Mouse (Mus musculus) thymus, adult 2 months (tissue): ENCODE measurements at regions not wholly inside any gene's neighbourhood (a gene's known extent, or its start where the extent isn't known, plus 50 kb on each side); places are given as distances from the start of the nearest gene placed in this dataset.

Source experiments
- CTCF ChIP-seq: fragments of 200-500 bp; IDR thresholded peaks from 2 replicates; pipeline ENCODE4 v1.5.1; 2012; ENCODE audit warnings: mild to moderate bottlenecking, control low read depth, low read length, moderate library complexity, borderline replicate concordance; ENCODE audit not compliant: control insufficient read depth, poor library complexity, insufficient read depth; ENCODE audit errors: extremely low read depth
- POLR2A ChIP-seq: fragments of 200-500 bp; IDR thresholded peaks from 2 replicates; pipeline ENCODE4 v1.6.1; 2012; ENCODE audit warnings: mild to moderate bottlenecking, low read length, control low read depth, moderate library complexity; ENCODE audit not compliant: control insufficient read depth, poor library complexity, insufficient read depth; ENCODE audit errors: extremely low read depth

DNA sequence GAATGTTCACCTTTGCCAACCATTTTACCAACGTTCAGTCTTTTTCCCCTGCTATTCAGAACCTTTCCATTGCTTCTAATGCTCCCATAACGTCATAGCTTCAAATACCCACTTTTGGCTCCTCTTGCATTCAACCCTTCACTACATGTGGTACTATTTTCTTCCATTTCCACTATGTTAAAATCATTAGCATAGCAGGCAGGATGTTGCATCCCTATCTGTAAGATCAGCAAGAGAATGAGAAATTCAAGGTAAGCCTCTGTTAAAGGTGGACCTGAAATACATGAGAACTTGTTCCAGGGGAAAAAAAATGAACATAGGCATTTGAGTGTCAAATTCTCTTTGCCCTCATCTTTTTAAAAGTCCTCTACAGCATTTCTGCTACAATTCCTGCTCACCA, 1284.7 kb upstream of the Gm7489 start:
- TF ChIP-seq POLR2A (no peak), CTCF (no peak)
